Mouse (Mus musculus): Measurements from ENCODE around the gene Gm20873. TPM values are rescaled to one million over a fixed set of nuclear protein-coding genes. Genes with fewer than 3 reads are reported as not detected.

Gm20873 gene
- polyA plus RNA-seq (2017; shearing (Covaris generic)): not detected

DNA sequence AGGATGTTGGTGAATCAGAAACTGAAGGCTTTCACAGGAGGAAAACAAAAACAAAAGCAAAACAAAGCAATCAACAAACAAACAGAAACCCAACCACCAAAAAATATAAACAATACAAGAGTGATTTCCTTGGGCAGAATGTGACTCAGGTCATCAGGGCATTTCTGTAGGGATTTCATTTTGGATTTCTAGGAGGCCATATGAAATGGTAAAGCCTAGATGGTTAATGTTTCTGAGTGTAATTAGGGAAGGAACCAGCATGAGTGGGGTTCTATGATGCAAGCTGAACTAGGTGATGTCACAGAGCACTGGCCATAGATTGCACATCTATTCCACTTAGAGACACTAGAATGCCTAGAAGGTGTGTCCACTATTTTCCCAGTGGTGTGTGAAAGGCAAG is at the start of gene Gm20873:
Gene Gm20873, plus strand, starts transcription at position 301 of the 400 bp plus-strand sequence.

DNA sequence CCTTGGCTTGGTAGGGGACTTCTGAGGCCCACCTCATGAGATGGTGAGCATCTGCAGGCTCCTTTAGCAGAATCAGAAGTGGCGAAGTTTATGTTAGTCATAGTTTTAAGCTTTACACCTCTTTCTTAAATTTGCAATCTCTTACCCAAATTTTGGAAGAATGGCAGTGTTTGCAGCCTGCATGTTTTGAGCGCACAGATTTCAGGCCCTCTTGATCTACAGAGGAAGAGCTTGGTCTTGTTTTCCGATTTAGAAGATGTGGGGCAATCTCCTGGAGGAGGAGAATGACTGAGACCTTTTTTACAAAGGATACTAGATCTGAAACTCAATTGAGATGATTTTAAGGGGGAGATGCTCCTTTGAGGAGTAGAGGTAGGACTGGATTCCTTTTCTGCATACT is 29.0 kb upstream of the Gm20873 start, which contains the start of gene Gm21746:
Gene Gm21746, minus strand, starts transcription at position 101 of the 400 bp plus-strand sequence.

Other genes starting within 250 kb of the Gm20873 start
- gene Gm21746, start 29.1 kb upstream of the Gm20873 start, polyA plus RNA-seq (2017; shearing (Covaris generic)): not detected